ENCODE assay signal across 19 mouse cellular contexts in genomic region chr7:129729709-129730238, GRCm38 (mm10).
A peak's percentile ranks its signal among the peaks of the same experiment; 100 is the strongest.
DNase-seq lines count a peak whose midpoint lies in the region; ATAC-seq and TF ChIP-seq lines count a peak whose summit lies in the region.
"Had no signal": no experiment of that assay in that cellular context is flagged by ENCODE, and none has a peak within 500 bp of the region (broad histone marks: within the 10 kb centered on the region; RNA-seq: fewer than 3 reads in every experiment).

No protein-coding gene starts in this region.

- no peaks in the 10 kb centered on the region for H3K27me3 ChIP-seq in kidney, postnatal 0 days (ENCODE audit: insufficient read depth, low read length)
- no peaks in the 10 kb centered on the region for H3K27me3 ChIP-seq in lung, embryonic 16.5 days (ENCODE audit: control insufficient read depth, insufficient read depth, low read depth, low read length)
- H3K27me3 ChIP-seq: embryonic facial prominence, embryonic 12.5 days; forebrain, embryonic 13.5 days; hindbrain, embryonic 13.5 days; liver, embryonic 12.5 days had no signal

- peak; percentile 53 for DNase-seq in kidney, postnatal 0 days (ENCODE audit: low spot score)
- no peak for DNase-seq in kidney, adult 9 months
- DNase-seq in lung, adult 18-20 months, result no peak
- peak; percentile 14 for DNase-seq in lung, postnatal 36 days
- no peak for DNase-seq in c-Kit-positive CD71-positive TER-119-positive erythroid progenitor cells, embryonic 14.5 days (ENCODE audit: low spot score)
- DNase-seq in cerebellum, postnatal 4 days (ENCODE audit: low spot score in 2 of 2), result no peak
- DNase-seq: cerebellum, adult 9-10 months; gastrocnemius, postnatal 25 days; heart, postnatal 14 days; right cerebral cortex, postnatal 25 days had no signal

- no peaks in the 10 kb centered on the region for H3K9me3 ChIP-seq in kidney, postnatal 0 days (replicated peaks; ENCODE audit: low read length)
- no peaks in the 10 kb centered on the region for H3K9me3 ChIP-seq in lung, embryonic 16.5 days (ENCODE audit: control insufficient read depth, low read length)
- H3K9me3 ChIP-seq: embryonic facial prominence, embryonic 12.5 days; forebrain, embryonic 13.5 days; heart, embryonic 10.5 days; hindbrain, embryonic 13.5 days had no signal

- WGBS in kidney, postnatal 0 days, result 35% methylated on average over 11 of the region's 11 CpGs
- WGBS in lung, embryonic 16.5 days, result 63% methylated on average over 11 of the region's 11 CpGs

- H3K27ac ChIP-seq in kidney, postnatal 0 days, result 0 out of 2 replicates have a peak overlapping the region, but pooled peaks have one; percentile 38
- peak overlapping the region; percentile 7; the same call in 1 of the 2 replicates for H3K27ac ChIP-seq in lung, embryonic 16.5 days (ENCODE audit: low read length)
- H3K27ac ChIP-seq: embryonic facial prominence, embryonic 12.5 days; forebrain, embryonic 13.5 days; heart, embryonic 10.5 days; hindbrain, embryonic 13.5 days; liver, embryonic 12.5 days had no signal

- TF ChIP-seq CTCF in kidney, postnatal 0 days (IDR thresholded peaks at IDR 0.05; ENCODE audit: low read depth), result no peak

- H3K4me1 ChIP-seq in kidney, postnatal 0 days (replicated peaks; ENCODE audit: insufficient read depth, low read length), result no peaks in the 10 kb centered on the region
- H3K4me1 ChIP-seq in lung, embryonic 16.5 days (replicated peaks; ENCODE audit: control insufficient read depth, insufficient read depth, low read length), result peaks cover 13% of the 10 kb centered on the region
- H3K4me1 ChIP-seq: forebrain, embryonic 13.5 days; heart, embryonic 10.5 days; hindbrain, embryonic 13.5 days; liver, embryonic 12.5 days had no signal

- ATAC-seq in kidney, postnatal 0 days (replicated peaks; ENCODE audit: low FRiP score, low read depth), result no peak
- ATAC-seq in lung, embryonic 16.5 days (ENCODE audit: low read depth), result peak; percentile 49; the same call in 1 of the 2 replicates
- ATAC-seq: forebrain, embryonic 13.5 days; inflammation-experienced regulatory T-cells, adult 6 months; liver, embryonic 12.5 days had no signal

- H3K4me3 ChIP-seq in kidney, postnatal 0 days (replicated peaks; ENCODE audit: low read depth, low read length), result no peak overlapping the region
- H3K4me3 ChIP-seq in lung, embryonic 16.5 days (ENCODE audit: low read length), result no peak overlapping the region
- H3K4me3 ChIP-seq: embryonic facial prominence, embryonic 12.5 days; erythroblast, embryonic 14.5 days; forebrain, embryonic 13.5 days; heart, embryonic 10.5 days; hindbrain, embryonic 13.5 days; liver, embryonic 12.5 days had no signal

- H3K4me2 ChIP-seq in kidney, postnatal 0 days (ENCODE audit: low read length), result no peak overlapping the region
- H3K4me2 ChIP-seq in lung, embryonic 16.5 days (ENCODE audit: low read depth, low read length), result no peak overlapping the region
- H3K4me2 ChIP-seq: embryonic facial prominence, embryonic 12.5 days; forebrain, embryonic 13.5 days; hindbrain, embryonic 13.5 days; liver, embryonic 12.5 days; midbrain, embryonic 11.5 days had no signal

- H3K9ac ChIP-seq in kidney, postnatal 0 days (ENCODE audit: low read depth, low read length), result no peak overlapping the region
- H3K9ac ChIP-seq in lung, embryonic 16.5 days (ENCODE audit: low read length), result no peak overlapping the region
- H3K9ac ChIP-seq: embryonic facial prominence, embryonic 12.5 days; forebrain, embryonic 13.5 days; hindbrain, embryonic 13.5 days; liver, embryonic 12.5 days had no signal

- H3K36me3 ChIP-seq in kidney, postnatal 0 days (ENCODE audit: insufficient read depth, low read length), result no peaks in the 10 kb centered on the region
- no peaks in the 10 kb centered on the region for H3K36me3 ChIP-seq in lung, embryonic 16.5 days (ENCODE audit: control insufficient read depth, insufficient read depth, low read length)
- H3K36me3 ChIP-seq: embryonic facial prominence, embryonic 12.5 days; heart, embryonic 10.5 days; hindbrain, embryonic 13.5 days; liver, embryonic 12.5 days had no signal

Comparison
In these comparisons a context has a peak if more than half of its experiments do, and no peak if none do; other contexts are left out.
1. DNase-seq: peak in kidney, postnatal 0 days (single experiment) and lung, postnatal 36 days (single experiment); none in kidney, adult 9 months (single experiment), lung, adult 18-20 months (0 of 2), c-Kit-positive CD71-positive TER-119-positive erythroid progenitor cells, embryonic 14.5 days (single experiment) and cerebellum, postnatal 4 days (0 of 2).